Mouse (Mus musculus) liver, embryonic 14.5 days (tissue): ENCODE measurements around the gene Iqgap2.

Source experiments
- CTCF ChIP-seq: IDR thresholded peaks from 2 replicates; pipeline ENCODE4 v1.5.1; 2016; ENCODE audit warnings: antibody characterized with exemption, low read depth, control low read depth
- EP300 ChIP-seq: IDR thresholded peaks from 2 replicates; pipeline ENCODE4 v1.6.1; 2016; ENCODE audit warnings: antibody characterized with exemption, low read depth

DNA sequence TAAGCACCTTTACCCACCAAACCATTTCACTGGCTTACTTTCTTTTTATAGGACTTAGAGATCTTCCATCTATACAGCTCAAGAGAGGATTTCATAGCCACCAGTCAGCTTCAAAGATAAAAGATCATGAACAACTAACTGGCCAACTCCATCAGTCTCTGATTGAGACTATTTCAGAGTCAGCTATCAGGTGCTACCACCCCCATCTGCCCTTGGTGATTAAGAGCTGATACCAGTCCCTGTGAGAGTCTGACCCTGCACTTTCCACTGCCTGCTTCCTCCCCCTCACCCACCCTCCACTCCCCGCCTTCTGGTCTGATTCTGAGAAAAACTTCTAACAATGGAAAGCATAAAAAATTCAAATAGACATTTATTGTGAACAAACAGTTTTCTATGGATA is 203.1 kb downstream of the Iqgap2 start:
- no peak for TF ChIP-seq CTCF
- TF ChIP-seq EP300 = peak; percentile 90
